Mouse (Mus musculus) kidney, adult 2 months (tissue): ENCODE data around the gene Ttbk2.

Experiments used
- CTCF ChIP-seq: fragments of 200-500 bp; conservative IDR thresholded peaks from 2 replicates; pipeline ENCODE4 v1.5.1; 2011; ENCODE audit warnings: low read depth, mild to moderate bottlenecking, control low read depth, low read length, moderate library complexity, mixed read lengths; ENCODE audit not compliant: insufficient read depth, insufficient read length
- POLR2A ChIP-seq: fragments of 200-500 bp; IDR thresholded peaks from one replicate; pipeline ENCODE4 v1.6.1; 2011; ENCODE audit warnings: low read depth, low read length, control low read depth

DNA sequence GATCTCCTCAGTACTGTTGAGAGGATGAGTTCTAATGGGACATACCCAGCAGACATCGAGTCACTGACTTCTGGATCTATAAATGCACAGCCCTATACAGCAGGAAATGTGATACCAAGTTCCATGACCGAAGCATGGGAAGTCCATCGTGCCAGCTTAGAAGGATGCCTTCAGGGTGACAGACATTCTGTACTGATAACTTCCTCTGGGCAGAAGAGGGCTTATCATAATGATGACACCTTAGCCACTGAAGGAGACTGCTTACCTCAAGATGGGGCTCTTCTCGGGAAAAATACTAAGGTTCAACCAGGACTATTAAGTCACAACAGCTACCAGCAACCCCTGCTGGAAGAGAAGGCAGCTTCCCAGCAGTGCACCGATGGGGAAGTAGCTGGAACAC is 152.6 kb downstream of the Ttbk2 start:
- TF ChIP-seq POLR2A (no peak), CTCF (no peak)
